7 mouse cellular contexts compared by ENCODE assay signal in genomic region chr7:49120935-49121691, GRCm38 (mm10).
A peak's percentile ranks its signal among the peaks of the same experiment; 100 is the strongest.
DNase-seq lines count a peak whose midpoint lies in the region; ATAC-seq lines count a peak whose summit lies in the region.

No protein-coding gene starts in this region.

- H3K9ac ChIP-seq in embryonic facial prominence, embryonic 12.5 days = no peak overlapping the region
- H3K9ac ChIP-seq in midbrain, embryonic 14.5 days (replicated peaks; ENCODE audit: low read length) = no peak overlapping the region

- no peaks in the 10 kb centered on the region for H3K36me3 ChIP-seq in embryonic facial prominence, embryonic 12.5 days
- H3K36me3 ChIP-seq in limb, embryonic 10.5 days = no peaks in the 10 kb centered on the region
- no peaks in the 10 kb centered on the region for H3K36me3 ChIP-seq in midbrain, embryonic 14.5 days (ENCODE audit: control insufficient read depth, insufficient read depth, low read length)

- H3K4me1 ChIP-seq in embryonic facial prominence, embryonic 12.5 days = peaks cover 6% of the 10 kb centered on the region
- peaks cover 3% of the 10 kb centered on the region; the same call in 1 of the 2 replicates for H3K4me1 ChIP-seq in limb, embryonic 10.5 days
- peaks cover 21% of the 10 kb centered on the region for H3K4me1 ChIP-seq in midbrain, embryonic 14.5 days (ENCODE audit: control insufficient read depth, insufficient read depth, low read length)

- 0 out of 2 replicates have a peak, but pooled peaks have one; percentile 54 for ATAC-seq in embryonic facial prominence, embryonic 12.5 days (ENCODE audit: insufficient number of reproducible peaks, insufficient read depth, low FRiP score, low TSS enrichment)
- peak; percentile 75 for ATAC-seq in midbrain, embryonic 14.5 days (ENCODE audit: low FRiP score, low TSS enrichment)

- no peak overlapping the region for H3K27ac ChIP-seq in embryonic facial prominence, embryonic 12.5 days
- no peak overlapping the region for H3K27ac ChIP-seq in limb, embryonic 10.5 days
- peak overlapping the region; percentile 58 for H3K27ac ChIP-seq in midbrain, embryonic 14.5 days (replicated peaks; ENCODE audit: low read depth, low read length)

- H3K4me3 ChIP-seq in embryonic facial prominence, embryonic 12.5 days = no peak overlapping the region
- H3K4me3 ChIP-seq in limb, embryonic 10.5 days = no peak overlapping the region
- H3K4me3 ChIP-seq in midbrain, embryonic 14.5 days (replicated peaks; ENCODE audit: low read depth, low read length) = no peak overlapping the region; the same call in 1 of the 2 replicates

- H3K4me2 ChIP-seq in embryonic facial prominence, embryonic 12.5 days (replicated peaks) = no peak overlapping the region
- peak overlapping the region; percentile 64 for H3K4me2 ChIP-seq in midbrain, embryonic 14.5 days (ENCODE audit: low read length)

- peaks cover 23% of the 10 kb centered on the region for H3K27me3 ChIP-seq in embryonic facial prominence, embryonic 12.5 days
- H3K27me3 ChIP-seq in limb, embryonic 10.5 days (ENCODE audit: low read depth, poor library complexity, severe bottlenecking) = peaks cover 36% of the 10 kb centered on the region
- H3K27me3 ChIP-seq in midbrain, embryonic 14.5 days (ENCODE audit: control insufficient read depth, insufficient read depth, low read length) = no peaks in the 10 kb centered on the region

- no peaks in the 10 kb centered on the region for H3K9me3 ChIP-seq in embryonic facial prominence, embryonic 12.5 days
- no peaks in the 10 kb centered on the region for H3K9me3 ChIP-seq in limb, embryonic 10.5 days (replicated peaks)
- no peaks in the 10 kb centered on the region for H3K9me3 ChIP-seq in midbrain, embryonic 14.5 days (ENCODE audit: control insufficient read depth, low read length)

- DNase-seq in adrenal gland, postnatal 25 days = peak; percentile 92
- peak; percentile 61 to 89 for DNase-seq in heart, adult 18-20 months
- DNase-seq in kidney, adult 18-20 months = peak; percentile 86
- peak; percentile 88 for DNase-seq in limb, embryonic 10.5 days (ENCODE audit: low spot score)
- DNase-seq in midbrain, embryonic 14.5 days = peak; percentile 94
- peak; percentile 51 to 84 for DNase-seq in spleen, postnatal 10 days (ENCODE audit: low spot score in 2 of 2)

- 40% methylated on average over 20 of the region's 20 CpGs for WGBS in embryonic facial prominence, embryonic 12.5 days
- WGBS in limb, embryonic 10.5 days = 46% methylated on average over 20 of the region's 20 CpGs
- WGBS in midbrain, embryonic 14.5 days = 29% methylated on average over 20 of the region's 20 CpGs
